Mouse (Mus musculus) heart, embryonic 14.5 days (tissue): ENCODE results near the gene Tubgcp2. TPM values are rescaled to one million over a fixed set of nuclear protein-coding genes. Genes with fewer than 3 reads are reported as not detected.
A peak's percentile ranks its signal among the peaks of the same experiment; 100 is the strongest.

ENCODE experiments used
- ATAC-seq: fragments of 200-750 bp; cut with Nextera tagmentation; 2 replicates; pipeline ENCODE4 v1.8.0; 2017; ENCODE audit warnings: low read depth, moderate TSS enrichment; ENCODE audit not compliant: insufficient number of reproducible peaks, insufficient read depth, low FRiP score
- H3K27ac ChIP-seq, 2 experiments: fragments of 200-500 bp in 1 of 2; fragments of 300-500 bp in 1 of 2; sonication (generic) in 1 of 2; replicated peaks in 1 of 2; 2 replicates each; pipeline ENCODE4 v1.5.1; 2012 to 2014; ENCODE audit warnings: low read depth in 2 of 2, low read length in 2 of 2, control low read depth in 1 of 2, mild to moderate bottlenecking in 1 of 2, mixed read lengths in 1 of 2; ENCODE audit not compliant: control insufficient read depth in 1 of 2, insufficient read depth in 1 of 2
- H3K27me3 ChIP-seq: fragments of 300-500 bp; sonication (generic); 2 replicates; pipeline ENCODE4 v1.6.1; 2014; ENCODE audit warnings: mild to moderate bottlenecking, low read length, control low read depth; ENCODE audit not compliant: control insufficient read depth, insufficient read depth
- H3K36me3 ChIP-seq: fragments of 300-500 bp; sonication (generic); 2 replicates; pipeline ENCODE4 v1.6.1; 2014; ENCODE audit warnings: mild to moderate bottlenecking, control low read depth, low read length, mixed read lengths; ENCODE audit not compliant: control insufficient read depth, insufficient read depth
- H3K4me1 ChIP-seq, 2 experiments: fragments of 200-500 bp in 1 of 2; fragments of 300-500 bp in 1 of 2; sonication (generic) in 1 of 2; 2 replicates each; pipeline ENCODE4 v1.6.1; 2012 to 2014; ENCODE audit warnings: low read length in 2 of 2, control low read depth in 1 of 2, mixed read lengths in 1 of 2; ENCODE audit not compliant: control insufficient read depth in 2 of 2, insufficient read depth in 2 of 2
- H3K4me2 ChIP-seq: fragments of 300-500 bp; sonication (generic); 2 replicates; pipeline ENCODE4 v1.6.1; 2014; ENCODE audit warnings: mild to moderate bottlenecking, low read length
- H3K4me3 ChIP-seq, 2 experiments: fragments of 200-500 bp in 1 of 2; fragments of 300-500 bp in 1 of 2; sonication (generic) in 1 of 2; 2 replicates each; pipeline ENCODE4 v1.5.1; 2012 to 2014; ENCODE audit warnings: low read length in 2 of 2, mild to moderate bottlenecking in 2 of 2, control low read depth in 1 of 2, low read depth in 1 of 2, moderate library complexity in 1 of 2; ENCODE audit not compliant: control insufficient read depth in 1 of 2, insufficient read depth in 1 of 2
- H3K9ac ChIP-seq: fragments of 300-500 bp; sonication (generic); 2 replicates; pipeline ENCODE4 v1.6.1; 2014; ENCODE audit warnings: mild to moderate bottlenecking, low read length
- H3K9me3 ChIP-seq: fragments of 300-500 bp; sonication (generic); 2 replicates; pipeline ENCODE4 v1.6.1; 2016; ENCODE audit warnings: low read length, control low read depth; ENCODE audit not compliant: control insufficient read depth
- WGBS: fragments of 180-500 bp; shearing (Covaris S2); extraction: QIAGEN DNeasy Blood & Tissue Kit; methylation state at CpG from one replicate; pipeline ENCODE4 v1.1.7; 2014; 5-methylcytosine and 5-hydroxymethylcytosine counted together
- polyA plus RNA-seq: library from polyadenylated mRNA; unstranded; fragments of >200 nt; fragmentation: Nextera tagmentation; extraction: Ambion mirVana; gene quantifications from 2 replicates; pipeline ENCODE4 v1.2.1, GENCODE M21; 2014

The Tubgcp2 gene
- polyA plus RNA-seq, 1 experiment from 2014 or later, result 34.2 TPM

DNA sequence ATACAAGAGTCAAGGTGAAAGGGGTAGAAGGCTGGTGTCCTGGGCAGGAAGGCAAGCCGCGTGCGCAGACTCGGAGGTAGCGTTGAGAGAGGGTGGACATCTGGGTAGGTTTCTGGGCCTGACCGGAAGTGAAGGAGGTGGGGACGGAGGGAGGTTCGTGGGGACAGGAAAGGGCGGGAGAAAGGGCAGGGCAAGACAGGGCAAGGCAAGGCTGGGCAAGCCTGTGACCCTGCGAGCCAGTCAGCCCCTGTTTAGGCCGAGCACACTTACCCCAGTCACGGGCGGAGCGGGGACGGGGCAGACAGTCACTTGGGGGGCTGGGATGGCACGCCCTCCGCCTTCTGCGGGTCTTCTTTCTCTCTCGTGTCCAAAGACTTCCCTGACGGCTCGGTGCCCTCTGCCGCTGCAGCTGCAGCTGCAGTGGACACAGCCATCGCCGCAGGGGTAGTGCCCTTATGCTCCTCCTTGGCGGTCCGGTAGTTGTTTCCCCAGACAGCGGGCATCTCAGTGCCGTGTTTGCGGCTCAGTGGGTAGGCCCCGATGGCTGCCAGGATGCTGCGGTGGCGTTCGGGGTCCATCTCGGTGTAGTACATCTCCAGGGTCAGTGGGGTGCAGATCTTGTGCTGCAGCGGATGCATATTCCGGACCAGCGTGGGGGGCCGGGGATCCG is 33.7 kb upstream of the Tubgcp2 start:
- Histone ChIP-seq H3K27ac (no peak overlapping the region), H3K9me3 (no peaks in the 10 kb centered on the region), H3K27me3 (peaks cover 25% of the 10 kb centered on the region), H3K4me2 (peak overlapping the region; percentile 69), H3K4me1 (peaks cover 0 to 4% of the 10 kb centered on the region in 2 experiments; a peak in 1 of 4 replicates), H3K9ac (peak overlapping the region; percentile 57), H3K4me3 (peak overlapping the region; percentile 35 to 37), H3K36me3 (no peaks in the 10 kb centered on the region)
- 0 out of 2 replicates have a peak, but pooled peaks have one; percentile 33 for ATAC-seq
- WGBS, result 27% methylated on average over 39 of the region's 39 CpGs

DNA sequence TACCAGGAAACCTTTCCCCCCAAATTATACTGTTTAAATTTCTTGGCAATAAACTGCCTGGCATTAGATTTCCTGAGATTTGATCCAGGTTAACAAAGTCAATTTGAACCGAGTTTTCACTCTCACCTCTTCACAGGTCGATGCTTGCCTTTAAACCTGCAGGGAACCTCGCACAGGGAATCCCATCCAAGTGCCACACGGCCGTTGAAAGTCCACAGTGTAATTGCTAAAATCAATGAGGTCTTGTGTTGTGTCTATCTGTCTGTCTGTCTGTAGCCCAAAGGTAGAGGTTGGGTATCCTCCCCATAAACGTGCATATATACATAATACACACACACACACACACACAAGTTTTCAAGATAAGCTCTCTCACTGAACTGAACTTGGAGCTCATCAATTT is 30.9 kb upstream of the Tubgcp2 start:
- no peak overlapping the region for H3K4me2 ChIP-seq
- H3K27ac ChIP-seq, result no peak overlapping the region
- peaks cover 0 to 4% of the 10 kb centered on the region in 2 experiments; a peak in 1 of 4 replicates for H3K4me1 ChIP-seq
- ATAC-seq, result no peak
- WGBS, result 58% methylated on average over 6 of the region's 6 CpGs
- H3K36me3 ChIP-seq, result no peaks in the 10 kb centered on the region
- H3K9ac ChIP-seq, result no peak overlapping the region
- peaks cover 48% of the 10 kb centered on the region for H3K27me3 ChIP-seq
- H3K4me3 ChIP-seq, result no peak overlapping the region
- H3K9me3 ChIP-seq, result no peaks in the 10 kb centered on the region

DNA sequence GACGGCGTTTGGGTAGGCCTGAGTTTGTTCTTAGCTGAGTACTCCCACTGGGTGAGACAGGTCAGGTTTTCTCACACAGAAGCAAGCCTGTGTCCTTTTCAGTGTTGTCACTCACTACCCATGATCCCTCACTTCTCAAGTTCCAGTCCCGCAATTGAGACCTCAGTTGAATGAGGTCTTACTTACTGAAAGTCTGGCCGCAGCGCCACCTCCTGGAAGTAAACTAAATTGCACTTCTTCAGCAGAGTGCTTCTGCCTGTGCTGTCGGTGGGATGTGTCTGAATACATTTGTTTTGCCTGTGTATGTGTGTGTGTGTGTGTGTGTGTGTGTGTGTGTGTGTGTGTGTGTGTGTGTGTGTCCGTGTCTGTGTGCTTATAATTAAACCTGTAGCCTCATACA is 26.6 kb upstream of the Tubgcp2 start:
- 24% methylated on average over 7 of the region's 7 CpGs for WGBS
- Histone ChIP-seq H3K9me3 (no peaks in the 10 kb centered on the region), H3K36me3 (no peaks in the 10 kb centered on the region), H3K27me3 (peaks cover 87% of the 10 kb centered on the region), H3K4me3 (no peak overlapping the region), H3K9ac (no peak overlapping the region), H3K27ac (no peak overlapping the region), H3K4me1 (peaks cover 5 to 6% of the 10 kb centered on the region in 2 experiments; a peak in 3 of 4 replicates), H3K4me2 (no peak overlapping the region)
- ATAC-seq, result no peak

DNA sequence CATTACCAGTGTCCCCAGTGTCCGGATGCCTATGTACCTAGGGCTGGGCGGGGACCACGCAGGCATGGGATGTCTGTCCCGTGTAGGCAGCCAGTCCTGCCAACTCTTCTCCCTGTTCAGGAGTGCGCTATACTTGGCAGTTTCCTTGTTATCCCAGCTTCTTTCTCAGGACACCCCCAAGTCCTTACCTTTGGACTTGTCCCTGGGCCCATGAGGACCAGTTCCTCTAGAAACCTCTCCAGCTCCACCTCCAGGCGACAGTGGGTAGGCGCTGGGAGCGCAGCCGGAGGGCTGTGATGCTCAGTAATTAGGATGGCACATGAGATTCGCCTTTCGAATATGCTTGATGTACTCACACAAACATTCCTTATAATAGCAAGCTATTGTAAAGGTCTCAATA is 25.8 kb upstream of the Tubgcp2 start:
- Histone ChIP-seq H3K4me2 (no peak overlapping the region), H3K27me3 (peaks cover 95% of the 10 kb centered on the region), H3K4me1 (peaks cover 6 to 10% of the 10 kb centered on the region in 2 experiments; a peak in 3 of 4 replicates), H3K9ac (no peak overlapping the region), H3K27ac (no peak overlapping the region), H3K4me3 (no peak overlapping the region), H3K36me3 (no peaks in the 10 kb centered on the region), H3K9me3 (no peaks in the 10 kb centered on the region)
- no peak for ATAC-seq
- WGBS, result 15% methylated on average over 11 of the region's 11 CpGs

DNA sequence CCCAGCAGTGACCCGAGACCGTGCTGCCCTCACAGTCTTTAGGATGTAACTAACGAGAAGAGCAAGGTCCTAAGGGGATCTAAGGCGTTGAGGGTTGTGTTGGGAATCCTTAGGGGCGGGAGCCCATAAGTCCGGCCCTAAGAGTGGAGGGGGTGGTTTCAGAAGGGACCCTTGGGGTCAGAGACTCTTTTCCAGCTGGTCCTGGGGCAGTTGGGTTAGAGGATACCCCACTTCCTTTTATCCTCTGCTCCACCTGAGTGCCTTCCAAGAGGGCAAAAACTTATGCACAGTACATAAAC is 25.3 kb upstream of the Tubgcp2 start:
- H3K9ac ChIP-seq, result no peak overlapping the region
- peak overlapping the region in 1 of 2 experiments; percentile 34; a peak in 1 of 4 replicates for H3K4me3 ChIP-seq
- H3K9me3 ChIP-seq, result no peaks in the 10 kb centered on the region
- ATAC-seq, result no peak
- peak overlapping the region; percentile 67; the same call in 1 of the 2 replicates for H3K4me2 ChIP-seq
- 2% methylated on average over 6 of the region's 6 CpGs for WGBS
- H3K4me1 ChIP-seq, result peaks cover 6 to 10% of the 10 kb centered on the region in 2 experiments; a peak in 3 of 4 replicates
- no peak overlapping the region for H3K27ac ChIP-seq
- no peaks in the 10 kb centered on the region for H3K36me3 ChIP-seq
- H3K27me3 ChIP-seq, result peaks cover 97% of the 10 kb centered on the region

DNA sequence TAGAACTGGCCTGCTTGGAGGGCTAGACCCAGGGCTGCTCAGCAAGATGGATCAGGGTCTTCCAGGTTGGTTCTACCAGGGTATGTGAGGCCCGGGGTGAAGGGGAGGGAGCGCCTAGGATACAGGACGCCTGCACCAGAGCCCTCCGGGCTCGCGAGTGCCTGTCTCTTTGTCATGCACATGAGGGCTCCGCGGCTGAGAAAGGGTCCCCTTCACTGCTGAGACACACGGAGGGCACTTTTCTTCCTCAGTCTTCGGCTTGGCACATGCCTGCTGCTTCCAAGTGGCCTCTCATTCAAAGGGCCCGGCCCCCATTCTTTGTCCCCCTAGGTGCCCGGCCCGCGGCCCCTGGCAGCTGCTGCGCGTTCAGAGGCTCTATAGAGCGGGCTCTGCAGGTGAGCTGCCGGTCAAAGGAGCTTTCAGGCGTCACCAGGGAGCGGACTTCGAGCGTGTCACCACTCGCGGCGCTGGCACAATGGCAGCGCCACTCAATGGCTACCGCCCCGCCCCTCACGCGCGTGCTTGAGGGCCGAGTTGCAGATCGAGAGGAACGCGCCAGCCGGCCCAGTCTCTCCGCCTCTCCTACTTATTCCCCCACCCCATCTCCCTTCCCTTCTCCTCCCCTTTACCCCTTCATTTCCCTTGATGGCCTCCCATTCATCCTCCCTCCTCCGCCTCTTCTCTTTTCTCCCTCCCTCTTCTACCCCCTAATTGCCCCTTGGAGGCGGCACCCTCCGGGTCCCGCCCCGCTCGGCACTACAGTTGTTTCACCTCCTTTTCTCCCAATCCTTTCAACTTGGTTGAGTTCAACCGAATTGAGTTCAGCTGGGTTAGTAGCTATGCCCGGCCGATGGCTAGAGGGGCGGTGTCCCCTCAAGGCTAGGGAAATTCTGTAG is 24.7 kb upstream of the Tubgcp2 start:
- Histone ChIP-seq H3K27ac (no peak overlapping the region), H3K36me3 (no peaks in the 10 kb centered on the region), H3K9me3 (no peaks in the 10 kb centered on the region), H3K4me2 (peak overlapping the region; percentile 67), H3K4me3 (peak overlapping the region; percentile 18 to 34), H3K4me1 (peaks cover 6 to 10% of the 10 kb centered on the region in 2 experiments; a peak in 3 of 4 replicates), H3K27me3 (peaks cover 97% of the 10 kb centered on the region), H3K9ac (peak overlapping the region; percentile 1; the same call in 1 of the 2 replicates)
- 1% methylated on average over 47 of the region's 47 CpGs for whole genome bisulfite sequencing
- no peak for ATAC-seq

DNA sequence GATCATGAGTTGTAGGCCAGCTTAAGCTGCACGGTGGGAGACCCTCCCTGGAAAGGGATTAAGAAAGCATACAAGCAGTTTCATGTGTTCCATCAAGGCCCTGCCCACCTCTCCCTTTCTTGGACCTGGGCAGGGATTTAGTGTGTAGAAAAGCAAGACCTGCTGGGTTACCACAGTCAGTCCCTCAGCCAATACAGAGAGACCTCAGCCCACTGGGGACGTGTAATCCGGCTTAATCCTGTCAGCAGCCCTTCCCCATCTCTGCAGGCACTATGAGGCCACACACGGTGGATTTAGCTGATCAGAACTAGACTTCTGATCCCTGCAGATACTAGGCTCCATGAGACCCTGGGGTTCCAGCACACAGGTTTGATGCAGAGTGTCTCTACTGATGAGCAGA is 23.1 kb upstream of the Tubgcp2 start:
- ATAC-seq, result no peak
- no peak overlapping the region for H3K4me2 ChIP-seq
- peaks cover 96% of the 10 kb centered on the region for H3K27me3 ChIP-seq
- 21% methylated on average over 4 of the region's 4 CpGs for WGBS
- peaks cover 5% of the 10 kb centered on the region; the same call in 1 of the 2 replicates for H3K9me3 ChIP-seq
- H3K4me3 ChIP-seq, result no peak overlapping the region
- H3K27ac ChIP-seq, result no peak overlapping the region
- peaks cover 6 to 10% of the 10 kb centered on the region in 2 experiments; a peak in 3 of 4 replicates for H3K4me1 ChIP-seq
- H3K36me3 ChIP-seq, result no peaks in the 10 kb centered on the region
- H3K9ac ChIP-seq, result no peak overlapping the region
